Mouse (Mus musculus): Measurements from ENCODE around the gene Gm5105. TPM values are rescaled to one million over a fixed set of nuclear protein-coding genes. Genes with fewer than 3 reads are reported as not detected.

Gene Gm5105
- total RNA-seq, 1 experiment from 2014 or later: not detected

GRCm38 (mm10) chr3:138068103-138068502 is 915 bp upstream of the Gm5105 start:
- no peak for DNase-seq

- no peak for DNase-seq
Observed at GRCm38 (mm10) chr3:138066348-138066856, 786 bp downstream of the Gm5105 start.

GRCm38 (mm10) chr3:138065930-138066329 is 1.3 kb downstream of the Gm5105 start:
- DNase-seq: no peak

- DNase-seq: no peak
Observed at GRCm38 (mm10) chr3:138064732-138065645, 2.2 kb downstream of the Gm5105 start, which contains the start of gene 1110002E22Rik. Gene 1110002E22Rik (plus strand): TSS chr3:138065052.

GRCm38 (mm10) chr3:138063731-138064329 is 3.4 kb downstream of the Gm5105 start:
- peak; percentile 78 for DNase-seq

- no peak for DNase-seq
Observed at GRCm38 (mm10) chr3:138062673-138063072, 4.5 kb downstream of the Gm5105 start.

- DNase-seq: no peak
Observed at GRCm38 (mm10) chr3:138061205-138061911, 5.8 kb downstream of the Gm5105 start.

GRCm38 (mm10) chr3:138060429-138060828 is 6.8 kb downstream of the Gm5105 start:
- no peak for DNase-seq

- no peak for DNase-seq
Observed at GRCm38 (mm10) chr3:138058226-138058625, 9.0 kb downstream of the Gm5105 start.

GRCm38 (mm10) chr3:138056976-138057375 is 10.2 kb downstream of the Gm5105 start:
- DNase-seq: no peak

- DNase-seq: peak; percentile 45
Observed at GRCm38 (mm10) chr3:138053969-138054368, 13.2 kb downstream of the Gm5105 start.

GRCm38 (mm10) chr3:138051431-138051830 is 15.8 kb downstream of the Gm5105 start:
- no peak for DNase-seq

GRCm38 (mm10) chr3:138050772-138051171 is 16.4 kb downstream of the Gm5105 start:
- DNase-seq: no peak

GRCm38 (mm10) chr3:138049555-138049954 is 17.6 kb downstream of the Gm5105 start:
- DNase-seq: no peak

GRCm38 (mm10) chr3:138043316-138043715 is 23.9 kb downstream of the Gm5105 start:
- DNase-seq: peak; percentile 64

GRCm38 (mm10) chr3:138041591-138042301 is 25.4 kb downstream of the Gm5105 start:
- no peak for DNase-seq

GRCm38 (mm10) chr3:138040938-138041337 is 26.2 kb downstream of the Gm5105 start:
- no peak for DNase-seq

GRCm38 (mm10) chr3:138033986-138034385 is 33.2 kb downstream of the Gm5105 start:
- DNase-seq: peak; percentile 32

- DNase-seq: no peak
Observed at GRCm38 (mm10) chr3:138030563-138030962, 36.6 kb downstream of the Gm5105 start.

- DNase-seq: peak; percentile 80
Observed at GRCm38 (mm10) chr3:138029351-138029750, 37.8 kb downstream of the Gm5105 start.

- peak; percentile 38 for DNase-seq
Observed at GRCm38 (mm10) chr3:138027575-138028362, 39.4 kb downstream of the Gm5105 start.
